Mouse (Mus musculus): ENCODE data around the gene Raf1.

DNA sequence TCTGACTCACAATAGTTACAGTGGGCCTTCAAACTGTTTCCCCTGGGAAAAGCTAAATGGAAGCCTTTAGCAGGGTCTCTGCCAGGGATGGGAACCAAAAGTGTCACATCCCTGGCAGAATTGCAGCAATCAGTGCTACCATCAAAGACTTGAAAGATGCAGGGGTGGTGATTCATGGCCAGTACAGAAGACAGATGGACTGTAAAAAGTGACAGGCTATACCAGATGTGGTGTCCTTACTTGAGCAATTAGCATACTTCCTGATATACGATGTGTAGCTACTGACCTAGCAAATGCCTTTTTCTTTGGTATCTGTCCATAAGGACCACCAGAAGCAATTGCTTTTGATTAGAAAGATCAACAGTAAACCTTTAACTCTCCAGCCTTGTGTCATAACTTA, 55.5 kb downstream of the Raf1 start:
- TF ChIP-seq POLR2A (IDR thresholded peaks at IDR 0.05; ENCODE audit: low read depth, low read length), result no peak
- no peak for TF ChIP-seq CTCF (IDR thresholded peaks at IDR 0.05; ENCODE audit: extremely low read depth, insufficient read depth, insufficient read length, insufficient replicate concordance)

Measured in spleen, adult 2 months (tissue).